Mouse (Mus musculus) liver, adult 2 months (tissue): ENCODE results near the gene Fam155a.

Source experiments
- CTCF ChIP-seq: fragments of 200-500 bp; IDR thresholded peaks from 2 replicates; pipeline ENCODE4 v1.5.1; 2011; ENCODE audit warnings: low read depth, low read length, control low read depth
- POLR2A ChIP-seq: fragments of 200-500 bp; IDR thresholded peaks from 2 replicates; pipeline ENCODE4 v1.6.1; 2011; ENCODE audit warnings: low read length, control low read depth; ENCODE audit not compliant: insufficient read depth; ENCODE audit errors: extremely low read depth

- TF ChIP-seq CTCF, result no peak
- no peak for TF ChIP-seq POLR2A
These were observed 401.8 kb downstream of the Fam155a start for GRCm38 (mm10) chr8:9369201-9369600.
